Mouse (Mus musculus): Measurements from ENCODE around the gene Atg4b.

GRCm38 (mm10) chr1:93776686-93777085 lies 25.4 kb downstream of the Atg4b start:
- TF ChIP-seq CTCF (IDR thresholded peaks at IDR 0.05; ENCODE audit: low read depth, low read length) (no peak), GATA1 (IDR thresholded peaks at IDR 0.05; ENCODE audit: borderline replicate concordance, low read length) (no peak), GATA2 (IDR thresholded peaks at IDR 0.05; ENCODE audit: borderline replicate concordance, low read depth, low read length) (no peak), TAL1 (conservative IDR thresholded peaks at IDR 0.05; ENCODE audit: low read depth, low read length) (no peak), POLR2AphosphoS5 (IDR thresholded peaks at IDR 0.05; ENCODE audit: insufficient replicate concordance, low read depth, low read length) (no peak)

All from G1E (cell line).